Mouse (Mus musculus): ENCODE measurements at regions not wholly inside any gene's neighbourhood (a gene's known extent, or its start where the extent isn't known, plus 50 kb on each side); places are given as distances from the start of the nearest gene placed in this dataset.

- DNase-seq, result no peak
Observed at GRCm38 (mm10) chr10:8071858-8072257, 115.8 kb upstream of the Tab2 start.

GRCm38 (mm10) chr10:8070472-8070871, 114.4 kb upstream of the Tab2 start:
- no peak for DNase-seq

DNA sequence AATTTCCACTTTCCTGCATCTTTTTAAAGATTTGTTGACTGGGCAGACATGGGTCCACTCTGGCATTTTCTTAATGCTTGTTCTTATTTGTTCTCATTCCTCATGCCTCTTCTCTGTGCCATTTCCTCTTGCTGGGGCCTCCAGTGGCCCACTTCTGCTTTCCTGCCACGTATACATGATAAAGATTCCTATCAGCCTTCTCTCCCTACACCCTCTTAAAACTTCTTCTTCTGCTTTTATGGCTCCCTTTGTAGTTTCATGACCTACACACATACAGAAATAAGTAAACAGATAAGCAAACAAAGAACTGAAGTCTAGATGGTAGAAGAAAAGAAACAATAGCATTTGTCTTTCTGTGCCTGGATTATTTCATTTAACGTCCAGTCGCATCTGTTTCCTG, 110.9 kb upstream of the Tab2 start:
- DNase-seq, result no peak

- no peak for DNase-seq
Observed at GRCm38 (mm10) chr10:8065746-8066145, 109.7 kb upstream of the Tab2 start.

DNA sequence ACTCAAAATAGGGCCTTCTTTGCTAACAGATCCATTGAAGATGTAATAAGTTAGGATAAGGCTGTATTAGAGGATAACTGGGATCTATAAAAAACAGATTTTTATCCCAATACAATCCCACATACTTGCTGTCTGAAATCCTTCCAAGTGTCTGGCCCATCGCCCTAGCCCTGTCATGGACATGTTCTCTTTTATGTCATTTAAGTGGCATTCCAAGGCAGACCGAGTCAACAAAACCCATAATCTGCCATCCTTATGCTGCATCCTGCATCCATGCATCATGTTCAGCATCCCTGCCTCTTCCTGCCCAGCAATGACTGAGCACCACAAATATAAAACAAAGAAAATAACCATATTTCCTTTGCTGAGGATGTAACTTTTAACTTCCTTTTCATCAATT, 108.3 kb upstream of the Tab2 start:
- DNase-seq, result no peak

- no peak for DNase-seq
Observed at GRCm38 (mm10) chr10:8063458-8064090, 107.5 kb upstream of the Tab2 start.

- no peak for DNase-seq
Observed at GRCm38 (mm10) chr10:8060987-8061386, 105.0 kb upstream of the Tab2 start.

GRCm38 (mm10) chr10:8059769-8060168, 103.7 kb upstream of the Tab2 start:
- DNase-seq, result peak; percentile 34

GRCm38 (mm10) chr10:8057855-8058254, 101.8 kb upstream of the Tab2 start:
- no peak for DNase-seq

- no peak for DNase-seq
Observed at GRCm38 (mm10) chr10:8055293-8055692, 99.3 kb upstream of the Tab2 start.

DNA sequence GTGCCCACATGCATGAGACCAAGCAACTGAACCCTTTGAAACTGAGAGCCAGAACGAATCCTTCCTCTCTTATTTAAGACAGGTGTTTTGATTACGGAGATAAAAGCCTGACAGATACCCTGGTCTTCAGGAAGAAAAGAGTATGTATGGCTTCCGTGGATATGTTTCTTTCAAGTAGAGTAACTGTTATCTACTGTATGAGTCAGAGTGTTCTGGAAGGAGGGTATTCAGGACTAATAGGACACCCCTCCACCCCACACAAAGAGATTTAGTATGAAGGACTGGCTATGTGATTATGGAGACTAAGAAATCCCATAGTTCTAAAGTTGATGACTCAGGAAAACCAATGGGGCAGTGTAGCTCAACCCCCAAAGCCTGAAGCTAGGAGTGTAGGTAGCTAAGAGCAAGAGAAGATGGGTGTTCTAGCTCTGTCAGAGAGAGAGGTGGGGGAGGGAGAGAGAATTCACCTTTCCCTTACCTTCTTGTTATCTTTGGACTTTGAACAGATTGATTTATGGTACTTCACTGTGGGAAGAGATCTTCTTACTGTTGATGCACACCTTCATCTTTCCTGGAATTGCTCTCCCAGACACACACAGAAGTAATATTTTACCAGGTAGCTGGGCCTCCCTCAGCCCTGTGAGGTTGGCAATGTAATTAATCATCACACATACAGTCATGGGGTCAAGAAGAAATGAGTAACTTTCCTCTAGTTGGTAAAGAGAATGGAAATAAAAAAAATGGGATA, 87.6 kb upstream of the Tab2 start:
- DNase-seq, result no peak

GRCm38 (mm10) chr10:8042306-8042705, 86.3 kb upstream of the Tab2 start:
- DNase-seq, result no peak

DNA sequence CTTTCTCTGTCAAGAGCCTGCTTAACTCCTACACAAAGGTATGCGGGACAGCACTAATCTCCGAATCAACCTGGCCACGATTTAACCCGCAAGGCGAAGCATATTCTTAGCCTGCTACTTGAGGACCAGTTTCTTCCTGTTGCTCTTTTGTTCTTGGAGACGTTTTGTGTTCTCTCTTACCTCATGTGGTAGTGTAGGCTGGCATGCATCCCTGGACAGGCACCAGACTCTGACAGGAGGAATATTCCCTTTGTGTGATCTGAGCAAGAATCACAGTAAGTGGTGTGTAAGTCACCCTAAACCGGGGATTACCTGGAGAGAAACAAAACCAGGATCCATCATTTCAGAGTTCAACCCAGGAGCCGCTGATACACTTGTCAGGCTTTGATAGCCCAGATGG, 85.8 kb upstream of the Tab2 start:
- DNase-seq, result no peak

GRCm38 (mm10) chr10:8037986-8038631, 82.1 kb upstream of the Tab2 start:
- DNase-seq, result peak; percentile 6

DNA sequence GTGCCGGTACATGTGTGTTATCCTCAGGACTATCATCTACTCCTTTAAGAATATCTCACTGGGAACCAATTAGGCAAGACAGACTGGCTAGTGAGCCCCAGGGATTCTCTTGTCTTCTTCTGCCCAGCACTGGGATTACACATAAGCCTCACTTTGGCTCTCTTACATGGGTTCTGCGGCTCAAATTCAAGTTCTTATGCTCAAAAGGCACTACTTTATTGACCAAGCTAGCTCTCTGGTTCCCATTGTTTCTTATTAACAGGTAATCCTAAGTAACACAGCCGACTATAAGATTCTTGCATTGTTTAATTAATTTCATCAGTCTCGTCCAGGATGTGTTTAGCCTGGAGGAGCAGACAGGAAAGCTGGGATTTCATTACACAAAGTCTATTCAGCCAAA, 80.3 kb upstream of the Tab2 start:
- no peak for DNase-seq

GRCm38 (mm10) chr10:8035310-8035709, 79.3 kb upstream of the Tab2 start:
- no peak for DNase-seq

DNA sequence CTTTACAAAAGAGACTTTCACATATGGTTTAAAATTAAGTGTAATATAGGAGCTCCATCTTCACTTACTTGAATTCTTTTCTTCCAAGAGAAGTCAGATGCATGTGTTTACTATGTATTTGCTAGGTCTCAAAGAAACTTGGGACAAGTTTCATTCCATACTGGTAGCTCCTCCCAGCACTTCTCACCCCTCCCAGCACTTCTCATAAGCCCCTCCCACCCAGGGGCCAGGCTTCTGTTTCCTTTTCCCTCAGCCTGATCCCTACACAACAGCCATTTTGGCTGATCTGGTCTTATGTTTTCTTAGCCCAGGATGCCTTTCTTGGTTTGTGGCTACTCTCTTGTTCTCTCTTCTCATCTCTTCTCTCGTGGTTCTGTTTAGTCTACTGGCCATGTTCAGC, 76.2 kb upstream of the Tab2 start:
- no peak for DNase-seq

- DNase-seq, result peak; percentile 4
Observed at GRCm38 (mm10) chr10:8028840-8029239, 72.8 kb upstream of the Tab2 start.

DNA sequence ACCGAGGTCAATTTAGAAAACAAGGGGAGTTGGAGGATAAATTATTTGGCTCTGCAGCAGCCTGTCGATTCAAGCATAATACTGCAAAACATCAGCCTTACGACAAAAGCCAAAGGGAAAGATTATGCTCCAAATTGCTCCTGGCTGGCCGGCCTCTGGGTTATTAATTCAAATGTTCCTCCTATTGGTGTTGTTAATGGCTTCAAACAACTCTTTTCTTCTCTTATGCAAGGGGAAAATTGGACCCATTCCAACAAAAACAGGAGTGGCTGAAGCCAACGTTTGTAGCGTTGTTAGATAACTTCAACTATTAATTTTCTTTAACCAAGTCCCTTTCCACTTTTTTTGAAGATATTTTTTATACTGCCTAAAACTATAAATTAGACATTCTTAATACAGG, 71.0 kb upstream of the Tab2 start:
- peak; percentile 12 for DNase-seq

DNA sequence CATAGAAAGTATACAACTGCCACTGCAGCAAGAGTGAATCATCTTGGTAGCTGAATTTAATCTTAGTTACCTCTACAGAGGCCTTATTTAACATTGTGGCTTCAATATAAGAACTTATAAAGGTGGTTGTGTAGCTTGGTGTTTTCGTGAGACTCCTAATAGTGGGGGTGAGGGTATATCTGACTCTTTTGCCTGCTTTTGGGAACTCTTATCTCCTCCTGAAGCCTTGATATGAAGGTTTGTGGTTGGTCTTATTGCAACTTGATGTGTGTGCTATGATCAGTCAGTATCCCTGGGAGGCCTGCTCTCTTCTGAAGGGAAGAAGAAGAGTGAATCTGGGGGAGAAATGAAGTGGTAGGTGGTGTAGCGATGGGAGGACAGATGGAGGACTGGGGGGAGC, 67.7 kb upstream of the Tab2 start:
- DNase-seq, result no peak

DNA sequence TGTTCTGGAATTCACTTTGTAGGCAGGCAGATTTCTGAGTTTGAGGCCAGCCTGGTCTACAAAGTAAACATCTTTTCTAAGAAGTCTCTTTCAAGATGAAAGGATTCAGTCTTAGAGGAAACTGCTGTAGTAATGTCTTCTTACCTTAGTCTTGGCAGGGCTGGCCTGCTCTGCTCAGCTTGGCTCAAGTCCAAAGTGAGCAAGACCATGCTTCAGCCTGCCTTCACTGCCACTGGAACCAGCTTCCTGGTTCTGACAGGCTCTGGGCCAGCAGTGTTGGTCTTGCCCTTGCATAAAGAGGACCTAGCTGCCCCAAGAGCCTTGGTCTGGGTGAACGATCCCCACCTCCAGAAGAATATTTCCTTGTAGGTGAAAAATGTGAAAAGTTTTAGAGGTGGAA, 65.9 kb upstream of the Tab2 start:
- peak; percentile 2 for DNase-seq

DNA sequence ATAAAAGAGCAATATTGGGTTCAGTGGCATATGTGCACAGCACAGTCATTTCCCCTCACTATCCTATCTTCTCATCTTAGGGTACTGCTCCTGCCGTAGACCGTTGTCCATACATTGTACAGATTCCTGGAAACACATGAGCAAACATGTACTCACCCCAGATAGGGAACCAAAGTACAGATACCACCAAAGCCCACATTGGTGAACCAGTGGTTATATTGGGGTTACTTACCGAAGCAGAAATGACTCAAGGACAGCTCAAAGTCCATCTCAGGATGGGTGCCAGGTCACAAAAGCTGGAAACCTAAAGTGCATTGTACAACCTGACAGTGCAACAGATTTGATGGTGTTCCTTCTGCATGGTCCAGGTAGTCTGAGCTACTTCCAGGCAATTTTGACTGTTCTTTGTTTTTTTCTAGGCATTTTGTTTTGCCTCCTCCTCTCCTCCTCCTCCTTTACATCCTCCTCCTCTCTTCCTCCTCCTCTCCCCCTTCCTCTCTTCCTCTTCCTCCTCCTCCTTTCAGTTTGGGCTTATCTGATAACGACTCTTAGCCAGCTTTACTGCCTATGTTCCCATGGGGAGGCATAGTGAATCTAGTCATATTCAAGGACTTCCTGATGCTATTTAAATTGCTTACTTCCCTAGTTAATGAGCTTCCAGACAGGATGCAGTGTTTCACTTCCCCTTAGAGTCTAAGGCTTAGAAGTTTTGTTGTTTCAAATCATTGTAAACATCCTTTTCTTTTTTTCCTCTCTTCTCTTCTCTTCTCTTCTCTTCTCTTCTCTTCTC, 65.1 kb upstream of the Tab2 start:
- no peak for DNase-seq

GRCm38 (mm10) chr10:8020113-8020512, 64.1 kb upstream of the Tab2 start:
- no peak for DNase-seq

Measured in lung, postnatal 10 days (tissue).